In genomic region chr11:77519043-77519442, GRCm38 (mm10) we compare ENCODE assay signal across 10 mouse cellular contexts. TPM values are rescaled to one million over a fixed set of nuclear protein-coding genes. Genes with fewer than 3 reads are reported as not detected.
DNase-seq lines count a peak whose midpoint lies in the region; ATAC-seq and TF ChIP-seq lines count a peak whose summit lies in the region.
"Had no signal": no experiment of that assay in that cellular context is flagged by ENCODE, and none has a peak within 500 bp of the region (broad histone marks: within the 10 kb centered on the region; RNA-seq: fewer than 3 reads in every experiment).

Gene Gm10392, minus strand, starts transcription at chr11:77519198.

- H3K27me3 ChIP-seq in heart, embryonic 12.5 days (replicated peaks) = peaks cover 25% of the 10 kb centered on the region
- H3K27me3 ChIP-seq in MEL (ENCODE audit: control insufficient read depth in 1 of 2, insufficient read depth in 2 of 2, low read length in 2 of 2) = no peaks in the 10 kb centered on the region
- peaks cover 55% of the 10 kb centered on the region for H3K27me3 ChIP-seq in liver, embryonic 12.5 days (replicated peaks)
- no peaks in the 10 kb centered on the region; the same call in 1 of the 2 replicates for H3K27me3 ChIP-seq in small intestine, adult 2 months (ENCODE audit: control insufficient read depth, insufficient read depth, low read length)

- DNase-seq in heart, adult 11 months = peak; percentile 98
- peak; percentile 56 for DNase-seq in MEL (ENCODE audit: low read depth, low spot score)
- DNase-seq in embryo, embryonic 10.5 days (ENCODE audit: low spot score) = no peak
- no peak for DNase-seq in ovary, postnatal 14 days (ENCODE audit: low spot score)
- DNase-seq in cerebellum, adult 11-12 months = no peak

- no peak for TF ChIP-seq POLR2A in MEL (IDR thresholded peaks at IDR 0.05; ENCODE audit: control insufficient read depth in 1 of 2, insufficient read depth in 1 of 2, low read depth in 1 of 2, low read length in 2 of 2, poor library complexity in 1 of 2)
- TF ChIP-seq POLR2A in small intestine, adult 2 months (IDR thresholded peaks at IDR 0.05; ENCODE audit: low read depth, low read length) = no peak

- H3K9me3 ChIP-seq in heart, embryonic 12.5 days (replicated peaks) = no peaks in the 10 kb centered on the region
- no peaks in the 10 kb centered on the region for H3K9me3 ChIP-seq in MEL (replicated peaks; ENCODE audit: insufficient read depth, low read length)
- no peaks in the 10 kb centered on the region for H3K9me3 ChIP-seq in liver, embryonic 12.5 days (replicated peaks)

- H3K4me3 ChIP-seq in heart, embryonic 12.5 days = no peak within 1 kb of the TSS
- H3K4me3 ChIP-seq in MEL (ENCODE audit: control insufficient read depth in 1 of 2, insufficient read depth in 1 of 2, low read depth in 2 of 2, low read length in 2 of 2) = no peak within 1 kb of the TSS
- H3K4me3 ChIP-seq in liver, embryonic 12.5 days = no peak within 1 kb of the TSS
- H3K4me3 ChIP-seq in small intestine, adult 2 months (ENCODE audit: low read depth, low read length) = no peak within 1 kb of the TSS
- H3K4me3 ChIP-seq: myocyte had no signal

- no peak for ATAC-seq in heart, embryonic 12.5 days (ENCODE audit: insufficient number of reproducible peaks, low FRiP score)
- no peak for ATAC-seq in liver, embryonic 12.5 days
- ATAC-seq: intestine, embryonic 16.5 days had no signal

- no peak for TF ChIP-seq CTCF in MEL (IDR thresholded peaks at IDR 0.05 in 2 of 3, conservative IDR thresholded peaks at IDR 0.05 in 1 of 3; ENCODE audit: control insufficient read depth in 1 of 3, insufficient read depth in 1 of 3, low read depth in 2 of 3, low read length in 3 of 3, poor library complexity in 1 of 3, severe bottlenecking in 1 of 3)
- TF ChIP-seq CTCF in small intestine, adult 2 months (IDR thresholded peaks at IDR 0.05; ENCODE audit: extremely low read depth, insufficient read length, insufficient replicate concordance, low read depth, low read length) = no peak

- no peak within 1 kb of the TSS for H3K4me2 ChIP-seq in heart, embryonic 12.5 days
- peak within 1 kb of the TSS; percentile 20; the same call in 1 of the 2 replicates for H3K4me2 ChIP-seq in liver, embryonic 12.5 days

- H3K4me1 ChIP-seq in heart, embryonic 12.5 days (replicated peaks) = peaks cover 23% of the 10 kb centered on the region
- peaks cover 10 to 25% of the 10 kb centered on the region in 2 experiments for H3K4me1 ChIP-seq in MEL (ENCODE audit: control insufficient read depth in 1 of 2, insufficient read depth in 2 of 2, low read length in 2 of 2)
- peaks cover 51% of the 10 kb centered on the region for H3K4me1 ChIP-seq in liver, embryonic 12.5 days
- H3K4me1 ChIP-seq in small intestine, adult 2 months (ENCODE audit: control insufficient read depth, insufficient read depth, insufficient read length, low read length) = peaks cover 24% of the 10 kb centered on the region

- WGBS in heart, embryonic 12.5 days = 51% methylated on average over 5 of the region's 5 CpGs
- 23% methylated on average over 5 of the region's 5 CpGs for WGBS in liver, embryonic 12.5 days (ENCODE audit: insufficient replicate concordance)
- WGBS in small intestine, adult 2 months = 67% methylated on average over 5 of the region's 5 CpGs

- no peak within 1 kb of the TSS for H3K27ac ChIP-seq in heart, embryonic 12.5 days (ENCODE audit: poor library complexity, severe bottlenecking)
- H3K27ac ChIP-seq in MEL (ENCODE audit: control insufficient read depth, low read depth, low read length) = no peak within 1 kb of the TSS; the same call in 1 of the 2 replicates
- peak within 1 kb of the TSS; percentile 43; the same call in 1 of the 2 replicates for H3K27ac ChIP-seq in liver, embryonic 12.5 days
- peak within 1 kb of the TSS; percentile 48 for H3K27ac ChIP-seq in small intestine, adult 2 months (ENCODE audit: insufficient read depth, low read depth, low read length)

- TF ChIP-seq EP300 in MEL (IDR thresholded peaks at IDR 0.05; ENCODE audit: low read depth in 1 of 2, low read length in 2 of 2) = no peak

- no peak within 1 kb of the TSS for H3K9ac ChIP-seq in heart, embryonic 12.5 days
- no peak within 1 kb of the TSS for H3K9ac ChIP-seq in MEL (ENCODE audit: control insufficient read depth, low read depth, low read length, poor library complexity, severe bottlenecking)
- no peak within 1 kb of the TSS for H3K9ac ChIP-seq in liver, embryonic 12.5 days

- H3K36me3 ChIP-seq in heart, embryonic 12.5 days = no peaks in the 10 kb centered on the region
- peaks cover 0 to 21% of the 10 kb centered on the region in 2 experiments; a peak in 2 of 4 replicates for H3K36me3 ChIP-seq in MEL (ENCODE audit: control insufficient read depth in 1 of 2, insufficient read depth in 2 of 2, low read length in 2 of 2)
- no peaks in the 10 kb centered on the region for H3K36me3 ChIP-seq in liver, embryonic 12.5 days
- no peaks in the 10 kb centered on the region for H3K36me3 ChIP-seq in small intestine, adult 2 months (ENCODE audit: control insufficient read depth, insufficient read depth, low read length)

- H3K79me2 ChIP-seq in MEL (ENCODE audit: control insufficient read depth, insufficient read depth, low read length, poor library complexity) = no peaks in the 10 kb centered on the region; the same call in 1 of the 2 replicates

- no peak for TF ChIP-seq RAD21 in MEL (IDR thresholded peaks at IDR 0.05; ENCODE audit: low read depth, low read length)

TF ChIP-seq in MEL, 35 proteins besides CTCF, POLR2A, EP300 and RAD21:
- TF ChIP-seq MXI1 (IDR thresholded peaks at IDR 0.05; ENCODE audit: low read depth, low read length) (no peak), TAL1 (IDR thresholded peaks at IDR 0.05; ENCODE audit: low read length) (no peak), UBTF (IDR thresholded peaks at IDR 0.05; ENCODE audit: borderline replicate concordance, insufficient read depth, low read depth, low read length) (0 out of 2 replicates have a peak, but pooled peaks have one; percentile 49), ZMIZ1 (IDR thresholded peaks at IDR 0.05; ENCODE audit: low read depth, low read length) (no peak), TBP (IDR thresholded peaks at IDR 0.05; ENCODE audit: low read depth, low read length) (0 out of 2 replicates have a peak, but pooled peaks have one; percentile 45), JUND (IDR thresholded peaks at IDR 0.05; ENCODE audit: low read depth, low read length) (no peak), SMC3 (IDR thresholded peaks at IDR 0.05; ENCODE audit: low read depth, low read length) (no peak), MEF2A (IDR thresholded peaks at IDR 0.05; ENCODE audit: extremely low read depth, insufficient replicate concordance, low read depth, low read length, poor library complexity, severe bottlenecking) (no peak), MAX (IDR thresholded peaks at IDR 0.05; ENCODE audit: low read length) (no peak), GATA1 (IDR thresholded peaks at IDR 0.05; ENCODE audit: low read depth, low read length) (no peak), E2F4 (IDR thresholded peaks at IDR 0.05; ENCODE audit: borderline replicate concordance, low read depth, low read length) (no peak), ETS1 (IDR thresholded peaks at IDR 0.05; ENCODE audit: low read depth, low read length) (0 out of 2 replicates have a peak, but pooled peaks have one; percentile 25), ZNF384 (IDR thresholded peaks at IDR 0.05; ENCODE audit: low read depth, low read length) (no peak)

RNA-seq across cellular contexts. Expression of gene Gm10392, which starts in this region (rescaled TPM):
- polyA plus RNA-seq in heart, embryonic 12.5 days (2016; fragmentation: Nextera tagmentation; extraction: Ambion mirVana) = not detected in 2 replicates
- 0.20 and 0.27 TPM in 2 replicates for total RNA-seq in MEL (2012; rRNA removed)
- under 1 TPM in 1 of 2 experiments, not detected in 1; 0.10 TPM for polyA plus RNA-seq in MEL (2012; ENCODE audit: insufficient read depth in 1 of 2, insufficient read length in 2 of 2, low read depth in 1 of 2, low replicate concordance in 2 of 2, missing spikeins in 1 of 2)
- 0.12 and 0.19 TPM in 2 replicates for polyA plus RNA-seq in liver, embryonic 12.5 days (2016; fragmentation: Nextera tagmentation; extraction: Ambion mirVana)
- polyA plus RNA-seq in small intestine, adult 2 months (2012; rRNA removed) = not detected in 2 replicates
- polyA plus RNA-seq: myocyte had no signal

Comparison
In these comparisons a context has a peak if more than half of its experiments do, and no peak if none do; other contexts are left out.
1. Peak in DNase-seq in MEL; RNA of the gene not detected or under 1 TPM.
2. H3K27ac ChIP-seq: peak in liver, embryonic 12.5 days (single experiment) and small intestine, adult 2 months (single experiment); none in heart, embryonic 12.5 days (single experiment) and MEL (single experiment).